Mouse (Mus musculus) cerebellum, adult 8-10 months (tissue): Measurements from ENCODE around the gene Ttc3.
A peak's percentile ranks its signal among the peaks of the same experiment; 100 is the strongest.

ENCODE experiments used
- DNase-seq: peaks from one replicate; pipeline ENCODE4 v3.0.0; 2022

The Ttc3 gene

DNA sequence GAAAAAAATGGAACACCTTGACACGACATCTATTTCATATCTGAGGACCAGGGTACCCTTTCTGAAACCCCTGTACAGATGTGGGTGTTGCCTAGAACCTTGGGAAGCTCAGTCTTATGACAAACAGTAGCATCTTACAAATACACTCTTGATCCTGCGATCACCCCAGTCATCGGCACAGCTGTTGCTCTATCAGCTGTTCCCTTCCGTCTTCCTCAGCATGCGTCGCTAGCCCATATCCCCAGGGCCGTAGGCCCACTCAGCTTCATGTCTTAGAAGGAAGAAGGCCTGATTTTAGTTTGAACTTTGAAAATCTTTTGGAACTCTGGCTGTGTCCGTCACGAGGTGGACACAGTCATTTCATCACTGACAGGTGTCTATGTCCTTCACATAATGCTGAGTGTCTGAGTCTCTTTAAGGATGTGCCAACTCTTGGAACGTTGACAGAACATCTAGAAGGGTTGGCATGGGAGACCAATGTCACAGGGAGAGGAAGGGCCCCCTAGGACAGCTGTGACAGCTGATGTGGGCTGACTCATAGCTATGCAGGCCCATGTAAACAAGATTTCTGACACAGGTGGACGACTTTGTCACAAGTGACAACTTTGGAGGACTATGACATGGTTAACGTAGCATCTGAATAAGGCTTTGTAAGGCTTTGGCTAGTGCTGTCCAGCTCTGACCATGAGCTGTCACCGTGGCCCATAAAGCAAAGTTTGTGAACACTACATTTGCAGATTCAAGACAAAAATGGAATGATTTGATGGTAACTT, 9.7 kb upstream of the Ttc3 start:
- no peak for DNase-seq

DNA sequence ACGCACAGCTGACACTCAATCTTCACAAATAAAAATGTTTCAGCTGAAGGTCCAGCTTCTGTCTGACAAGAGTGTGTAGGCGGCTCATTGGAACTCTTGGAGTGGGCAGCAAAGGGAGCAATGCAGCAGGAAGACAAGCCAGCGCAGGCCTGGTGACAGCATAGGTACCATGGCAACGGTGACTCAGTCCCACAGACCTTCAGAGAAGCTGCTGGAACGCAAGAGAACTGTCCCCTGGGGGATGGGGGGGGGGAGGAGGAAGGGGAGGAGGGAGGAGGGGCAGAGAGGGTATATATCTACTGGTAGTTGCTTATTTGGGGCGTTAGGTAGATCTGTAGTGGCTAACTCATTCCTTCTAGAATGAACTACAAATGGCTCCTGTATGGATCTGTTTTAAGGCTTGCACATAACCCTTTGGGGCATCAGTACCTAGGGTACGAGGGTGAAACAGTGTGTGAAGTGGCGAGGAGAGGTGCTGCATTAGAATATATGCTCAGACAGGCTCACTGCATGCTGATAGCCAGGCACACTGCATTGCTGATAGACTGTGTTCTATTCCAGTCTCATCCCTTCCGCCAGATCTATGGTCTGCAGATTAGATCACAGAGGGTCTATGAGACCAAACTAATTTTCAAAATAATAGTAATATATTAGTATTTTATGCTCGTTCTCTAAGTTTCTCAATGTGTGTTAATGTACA, 8.1 kb upstream of the Ttc3 start:
- peak; percentile 37 for DNase-seq

DNA sequence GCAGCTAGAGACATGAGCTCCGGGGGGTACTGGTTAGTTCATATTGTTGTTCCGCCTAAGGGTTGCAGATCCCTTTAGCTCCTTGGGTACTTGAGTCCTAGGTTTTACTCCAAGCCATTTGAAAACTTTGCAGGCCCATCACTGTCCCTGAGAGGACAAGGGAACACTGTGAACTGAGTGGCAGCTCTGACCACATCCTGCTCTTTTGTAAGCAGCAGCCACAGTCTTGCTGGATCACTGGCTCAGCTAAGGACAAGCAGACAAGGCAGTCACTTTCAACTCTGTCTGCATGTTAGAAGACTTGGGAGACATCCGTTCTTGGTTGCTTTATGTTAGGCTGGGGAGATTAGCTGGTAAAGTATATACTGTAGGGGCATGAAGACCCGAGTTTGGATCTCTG, 6.6 kb upstream of the Ttc3 start:
- no peak for DNase-seq

DNA sequence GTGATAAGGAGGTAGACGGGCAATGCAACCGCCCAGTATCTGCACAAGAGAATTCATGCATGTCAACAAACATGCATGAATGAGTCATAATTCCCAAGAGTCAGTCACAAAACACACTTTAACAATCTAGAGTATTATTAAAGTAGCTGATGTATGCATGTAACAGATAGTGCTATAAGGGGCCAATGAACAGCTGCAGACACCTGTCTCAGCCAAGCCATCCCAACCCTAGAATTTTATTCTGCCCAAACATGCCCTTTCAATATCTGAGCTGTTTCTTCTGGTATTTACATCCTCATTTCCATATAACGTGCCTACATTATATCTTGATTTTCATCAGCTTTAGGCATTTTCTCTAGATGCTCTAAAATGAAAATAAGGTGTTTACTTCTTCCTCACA, 5.0 kb upstream of the Ttc3 start:
- no peak for DNase-seq

DNA sequence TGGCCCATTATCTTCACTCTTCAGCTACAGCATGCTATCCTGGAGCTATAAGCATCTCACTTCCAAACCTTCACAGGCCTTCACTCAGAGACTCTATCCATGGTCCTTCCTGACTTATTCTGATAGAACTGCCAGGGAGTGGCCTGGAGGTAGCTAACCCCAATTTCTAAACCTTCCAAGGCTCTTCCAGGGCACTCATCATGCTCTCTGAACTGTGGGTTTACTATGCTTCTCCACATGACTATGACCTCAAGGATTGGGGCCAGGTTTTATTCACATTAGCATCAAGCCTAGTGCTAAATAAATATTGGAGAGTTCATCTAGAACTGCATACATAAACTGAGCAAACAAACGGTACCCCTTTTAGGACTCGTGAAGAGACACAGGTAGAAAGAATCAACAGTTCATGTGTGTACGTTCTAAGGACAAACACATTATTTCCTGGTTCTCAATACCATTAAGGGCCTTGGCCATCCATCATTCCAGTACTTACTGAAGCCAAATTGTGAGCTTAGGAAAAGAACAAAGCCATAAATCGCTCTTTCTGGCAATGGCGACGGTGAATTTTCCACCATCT, 734 bp upstream of the Ttc3 start:
- no peak for DNase-seq

DNA sequence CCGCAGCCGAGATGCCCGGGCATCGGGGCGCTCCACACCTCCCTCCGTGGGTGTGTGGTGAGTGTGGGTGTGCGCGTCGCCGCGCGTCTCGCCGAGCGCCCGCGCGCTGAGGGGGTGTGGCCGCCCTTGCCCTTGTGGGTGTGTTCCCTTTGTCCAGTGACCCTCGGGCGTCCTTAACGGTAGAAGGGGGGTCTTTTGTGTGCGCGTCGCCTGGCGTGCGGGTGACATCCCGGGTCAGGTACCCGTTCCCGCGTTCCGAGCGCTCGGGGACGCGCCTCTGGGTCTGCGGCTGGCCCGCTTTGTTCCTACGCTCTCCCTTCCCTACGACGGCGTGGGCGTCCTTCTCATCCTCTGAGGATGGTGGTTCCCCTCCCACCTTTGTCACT, 490 bp downstream of the Ttc3 start:
- peak; percentile 75 for DNase-seq

DNA sequence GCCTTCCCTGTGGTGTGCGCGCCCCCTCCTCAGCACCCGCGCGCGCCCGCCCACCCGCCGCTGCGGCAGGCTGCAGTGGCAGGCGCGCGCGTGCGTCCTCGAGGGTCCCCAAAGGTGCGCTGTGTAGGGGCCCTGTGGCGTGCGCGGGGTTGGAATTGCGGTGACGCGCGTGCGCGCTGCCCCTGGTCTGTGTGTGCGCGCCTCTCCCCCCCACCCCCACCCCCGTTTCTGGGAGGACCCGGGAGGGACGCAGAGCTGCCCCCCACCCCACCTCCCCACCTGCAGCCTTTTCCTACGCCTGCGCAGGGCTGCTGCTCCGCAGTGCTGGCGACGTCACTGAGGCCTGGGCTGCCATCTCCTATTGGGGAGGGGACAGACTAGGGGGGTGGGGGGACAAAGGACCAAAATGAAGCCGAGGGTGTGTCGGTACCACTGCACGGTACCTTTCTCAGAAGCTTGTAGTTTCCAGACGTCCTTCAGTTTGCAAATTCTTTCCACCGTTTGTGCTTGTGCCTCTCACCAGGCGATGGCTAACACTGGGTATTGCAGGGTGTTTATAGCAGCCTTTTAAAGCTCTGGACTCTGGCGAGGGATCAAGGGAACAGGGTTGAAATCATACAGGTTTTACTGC, 998 bp downstream of the Ttc3 start, which contains the start of gene Pigp:
Gene Pigp, minus strand, starts transcription at position 542 of the 631 bp plus-strand sequence.
- peak; percentile 54 for DNase-seq

DNA sequence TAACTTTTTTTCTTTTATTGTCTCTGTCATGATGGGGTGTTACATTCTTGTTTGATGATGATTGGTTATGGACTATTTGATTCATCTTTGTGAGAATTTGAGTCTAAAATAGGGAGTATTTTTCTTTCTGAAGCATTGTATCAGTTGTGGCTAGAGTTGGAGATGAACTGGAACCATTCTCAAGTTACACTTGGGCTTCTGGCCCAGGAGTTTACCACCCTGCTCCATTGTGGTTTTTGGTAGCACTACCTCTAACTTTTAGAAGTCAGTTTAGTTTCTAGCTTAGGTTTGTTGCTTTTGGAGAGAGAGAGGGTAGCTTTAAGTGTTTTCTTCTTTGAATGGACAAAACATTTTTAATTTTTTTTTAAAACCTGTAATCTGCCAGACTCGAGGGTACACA, 9.0 kb downstream of the Ttc3 start:
- DNase-seq = no peak

DNA sequence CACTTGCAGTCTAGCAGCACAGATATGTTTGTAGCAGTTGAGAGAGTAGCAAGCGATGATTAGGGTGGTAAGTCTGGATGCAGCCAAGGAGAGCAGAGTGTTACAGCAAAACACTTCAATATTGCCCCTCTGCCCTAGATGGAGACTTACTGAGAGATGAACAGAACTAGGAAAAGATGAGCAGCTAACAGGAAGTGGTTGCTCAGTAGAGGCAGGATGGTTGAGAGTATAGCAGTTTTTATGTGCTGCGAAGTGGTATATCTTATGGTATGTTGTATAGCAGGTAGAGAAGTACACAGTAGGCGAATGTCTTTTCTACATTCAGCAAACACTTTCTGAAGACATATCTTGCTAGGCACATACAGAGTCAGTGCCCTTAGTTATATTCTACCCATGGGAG, 12.9 kb downstream of the Ttc3 start:
- DNase-seq = no peak

DNA sequence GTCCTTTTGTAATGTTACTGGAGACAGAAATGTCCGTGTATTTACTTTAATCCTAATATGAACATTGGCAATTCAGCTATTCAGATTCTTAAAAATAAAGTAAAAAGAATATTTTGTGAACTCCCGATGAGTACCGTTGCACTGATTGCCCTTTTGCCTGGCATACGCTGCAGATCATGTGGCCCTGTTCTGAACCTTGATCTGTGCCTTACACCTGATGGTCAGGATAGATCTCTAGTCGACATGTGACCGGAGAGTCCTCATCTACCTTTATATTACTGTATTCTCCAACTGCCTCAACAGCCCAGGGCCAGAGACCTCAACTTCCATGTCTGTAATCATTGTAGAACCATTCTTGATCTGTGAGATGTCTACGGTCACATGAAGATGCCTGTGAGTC, 17.3 kb downstream of the Ttc3 start:
- DNase-seq = no peak

DNA sequence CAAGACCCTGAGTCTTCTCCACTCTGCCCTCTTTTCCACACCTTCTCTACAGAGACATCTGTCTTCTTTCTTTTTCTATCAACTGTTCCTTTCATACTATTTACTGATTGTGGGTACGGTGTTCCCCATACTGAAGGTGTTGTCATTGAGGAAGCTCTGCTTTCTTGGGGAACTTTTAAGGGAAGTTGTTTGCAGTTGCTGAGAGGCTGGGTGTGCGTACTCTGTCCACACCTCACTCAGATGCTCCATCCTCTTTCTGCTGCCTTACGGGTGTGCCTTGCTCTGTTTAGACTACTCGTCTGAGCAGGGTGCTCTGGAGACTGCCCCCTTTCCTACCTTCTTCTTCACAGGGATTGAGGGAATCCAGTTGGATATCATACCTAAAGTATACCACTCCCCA, 21.9 kb downstream of the Ttc3 start:
- no peak for DNase-seq

DNA sequence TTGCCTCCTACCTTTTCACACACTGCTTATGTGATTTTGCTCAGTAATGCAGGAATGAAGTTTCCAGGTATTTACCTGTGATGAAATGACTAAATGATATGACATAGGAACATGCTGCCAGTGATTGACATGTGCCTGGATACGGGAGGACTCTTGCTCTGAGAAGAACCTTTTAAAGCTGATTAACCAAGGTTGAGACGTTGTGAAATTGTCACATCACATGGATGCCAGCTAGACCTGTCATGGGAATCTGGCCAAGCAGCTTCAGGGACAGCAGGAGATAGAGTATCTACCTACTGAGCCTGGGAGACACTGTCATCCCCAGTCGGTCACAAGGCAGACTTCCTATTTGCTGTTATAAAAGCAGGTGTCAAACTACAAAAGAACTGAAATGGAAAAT, 24.6 kb downstream of the Ttc3 start:
- peak; percentile 38 for DNase-seq

DNA sequence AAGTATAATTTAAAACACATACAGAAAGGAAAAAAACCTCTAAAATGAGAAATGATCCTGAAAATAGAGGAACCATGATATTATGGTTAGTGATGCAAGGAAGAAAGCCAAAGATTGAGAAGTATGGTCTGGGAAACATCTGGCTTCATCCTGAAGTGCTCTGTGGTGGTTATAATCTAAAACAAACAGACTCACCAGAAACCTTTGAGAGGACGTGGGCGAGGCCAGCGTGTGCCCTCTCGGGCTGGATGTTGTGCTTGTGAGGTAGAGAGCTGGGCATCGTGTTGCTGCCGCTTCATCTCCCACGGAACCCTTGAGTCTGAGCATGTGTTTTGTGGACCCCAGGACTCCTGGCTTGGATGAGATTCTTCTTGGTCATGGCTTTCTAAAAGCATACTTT, 26.2 kb downstream of the Ttc3 start:
- no peak for DNase-seq

DNA sequence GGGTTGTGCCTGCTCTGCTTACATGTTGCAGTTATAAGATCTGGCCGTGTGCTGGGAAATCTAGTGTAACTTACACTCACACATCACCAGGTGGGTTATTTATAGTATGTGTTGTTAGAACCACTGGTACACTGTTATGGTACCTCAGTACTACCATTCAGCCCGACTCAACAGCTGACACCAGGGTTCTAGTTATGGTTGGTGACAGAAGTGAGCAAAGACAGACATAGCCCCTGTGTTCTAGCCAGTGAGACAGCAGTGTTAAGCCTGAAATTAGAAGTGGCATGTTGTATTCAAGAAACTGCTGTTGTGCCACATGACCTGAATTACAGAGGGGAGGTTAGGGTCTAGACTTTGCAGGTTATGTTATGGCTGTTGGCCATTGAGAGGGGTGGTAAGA, 28.7 kb downstream of the Ttc3 start:
- DNase-seq = no peak

DNA sequence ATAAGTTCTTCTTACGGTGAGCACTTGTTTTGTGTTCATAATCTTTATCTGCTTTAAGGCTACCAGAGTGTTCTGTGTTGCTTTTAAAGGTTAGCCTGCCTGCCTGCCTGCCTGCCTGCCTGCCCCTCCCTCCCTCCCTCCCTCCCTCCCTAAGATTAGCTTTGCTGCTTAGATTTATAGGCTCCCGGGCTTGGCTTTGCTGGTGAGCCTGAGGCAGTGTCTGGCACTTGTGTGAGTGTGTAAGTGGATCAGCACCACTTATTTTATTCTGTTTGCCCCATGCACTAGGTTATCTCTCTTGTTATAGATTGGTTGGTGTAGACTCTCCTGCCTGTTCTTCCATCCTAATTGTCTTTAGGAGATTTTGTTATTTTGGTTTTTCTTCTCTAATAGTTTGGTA, 31.2 kb downstream of the Ttc3 start:
- DNase-seq = no peak

DNA sequence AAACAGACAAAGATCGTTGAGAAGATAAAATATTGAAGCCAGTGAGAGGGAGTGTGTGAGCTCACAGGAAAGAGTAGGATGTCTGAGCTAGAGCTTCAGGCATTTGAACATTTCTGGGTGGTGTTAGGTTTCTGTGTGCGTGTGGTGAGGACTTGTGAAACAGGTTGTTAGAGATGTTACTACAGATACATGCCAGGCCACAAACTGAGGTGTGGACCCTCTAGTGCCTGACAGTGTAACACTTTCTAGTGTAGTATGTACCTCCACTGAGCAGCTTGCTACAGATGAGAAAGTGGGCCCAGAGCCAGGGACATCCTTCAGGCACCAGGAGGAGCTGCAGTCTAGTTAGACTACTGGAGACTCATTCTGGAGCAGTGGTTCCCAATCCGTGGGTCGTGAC, 31.8 kb downstream of the Ttc3 start:
- DNase-seq = no peak

DNA sequence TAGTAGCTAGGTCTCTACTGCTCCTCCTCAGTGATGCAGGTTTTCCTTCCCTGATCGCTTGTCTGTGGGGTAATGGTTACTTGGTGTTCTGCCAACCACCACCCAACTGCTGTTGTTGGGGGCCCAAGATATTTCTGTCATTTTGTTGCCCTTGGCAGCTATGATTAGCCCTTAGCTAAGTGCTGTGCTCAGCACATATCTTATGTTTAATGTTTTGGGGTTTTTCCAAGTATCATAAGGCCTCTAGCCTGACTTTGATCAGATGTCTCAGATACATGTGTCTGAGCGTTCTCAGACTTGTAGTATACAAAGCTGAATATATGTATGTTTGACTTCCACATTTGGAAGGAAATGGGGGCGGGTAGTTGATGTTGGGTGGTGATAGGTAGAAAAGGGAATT, 40.9 kb downstream of the Ttc3 start:
- no peak for DNase-seq

DNA sequence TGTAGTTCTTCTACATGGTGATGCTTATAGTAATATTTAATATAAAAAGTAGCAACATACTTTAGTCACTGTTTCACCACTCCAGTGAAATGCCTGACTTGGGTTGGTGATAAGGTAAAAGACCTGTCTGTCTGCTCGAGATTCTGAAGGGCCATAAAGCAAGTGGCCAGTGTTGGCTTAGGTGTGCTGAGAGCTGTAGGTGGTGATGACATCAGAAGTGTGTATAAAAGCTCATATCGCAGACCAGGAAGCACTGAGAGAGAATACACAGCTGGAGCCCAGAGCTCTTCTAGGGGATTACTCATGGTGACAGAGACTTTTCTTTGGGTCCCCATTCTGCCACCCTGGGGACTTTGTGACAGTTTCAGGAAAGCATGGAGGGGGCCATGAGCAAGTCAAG, 41.8 kb downstream of the Ttc3 start:
- no peak for DNase-seq

DNA sequence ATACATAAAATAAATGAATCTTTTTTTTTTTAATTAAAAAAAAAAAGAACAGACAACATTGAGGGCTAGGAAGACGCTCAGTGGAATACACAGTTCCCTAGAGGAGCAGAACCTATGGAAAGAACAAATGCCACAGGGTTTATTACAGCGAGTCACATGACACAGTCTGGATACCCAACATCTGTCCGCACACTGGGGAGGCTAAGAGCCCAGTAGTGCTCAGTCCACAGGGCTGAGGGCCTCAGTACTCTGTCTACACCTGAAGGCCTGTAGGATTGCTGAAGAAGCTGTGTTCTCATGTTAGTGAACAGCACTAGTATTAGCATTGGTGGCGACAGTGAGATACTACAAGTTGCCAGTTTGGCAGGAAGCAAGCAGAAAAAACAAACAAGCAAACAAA, 42.3 kb downstream of the Ttc3 start:
- no peak for DNase-seq

DNA sequence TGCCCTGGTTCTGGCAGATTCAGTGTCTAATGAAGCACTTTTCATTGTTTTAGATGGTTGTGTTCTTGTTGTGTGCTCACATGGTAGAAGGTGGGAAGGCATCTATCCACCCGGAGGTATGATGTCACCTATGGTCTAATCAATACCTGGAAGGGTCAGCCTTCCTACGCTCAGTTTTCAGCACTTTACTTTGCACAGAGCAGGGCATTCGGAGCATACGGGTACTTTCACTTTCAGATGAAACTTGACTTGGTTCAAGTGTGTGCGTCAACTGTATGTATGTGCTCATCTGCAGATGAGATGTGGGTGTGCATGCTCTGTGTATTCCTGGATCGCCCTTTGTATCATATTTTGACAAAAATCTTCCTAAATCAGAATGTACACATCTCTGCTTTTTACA, 43.7 kb downstream of the Ttc3 start:
- DNase-seq = no peak

DNA sequence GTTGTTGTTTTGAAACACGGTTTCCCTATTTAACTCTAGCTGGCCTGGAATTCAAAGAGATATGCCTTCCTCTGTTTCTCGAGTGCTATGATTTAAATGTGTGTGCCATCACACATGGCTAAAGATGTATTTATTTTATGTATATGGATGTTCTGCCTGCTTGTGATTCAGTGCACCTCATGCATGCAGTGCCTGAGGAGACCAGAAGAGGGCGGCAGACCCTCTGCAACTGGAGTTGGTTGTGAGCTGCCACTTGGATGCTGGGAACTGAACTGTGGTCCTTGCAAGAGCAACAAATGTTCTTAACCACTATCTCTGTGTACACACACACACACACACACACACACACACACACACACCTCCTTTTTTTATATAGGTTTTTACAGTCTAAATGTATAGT, 50.1 kb downstream of the Ttc3 start:
- DNase-seq = no peak

DNA sequence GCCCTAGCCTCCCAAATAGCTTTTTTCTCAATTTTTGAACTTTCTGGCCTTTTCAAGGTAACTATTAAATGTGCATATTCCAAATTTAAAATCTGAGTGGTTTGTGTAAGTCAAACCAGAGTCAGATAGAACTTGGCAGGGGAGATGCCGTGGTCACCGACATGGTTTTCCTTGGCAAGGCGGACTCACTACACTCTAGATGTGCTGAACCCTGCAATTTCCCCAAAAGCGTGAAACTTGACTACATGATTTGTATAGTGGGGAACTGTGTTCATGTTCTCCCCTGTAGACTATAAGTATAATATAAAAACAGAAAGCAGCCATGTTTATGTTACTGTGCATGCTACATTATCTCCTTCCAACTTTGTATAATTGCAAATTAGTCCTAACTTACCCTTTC, 58.5 kb downstream of the Ttc3 start:
- DNase-seq = no peak

DNA sequence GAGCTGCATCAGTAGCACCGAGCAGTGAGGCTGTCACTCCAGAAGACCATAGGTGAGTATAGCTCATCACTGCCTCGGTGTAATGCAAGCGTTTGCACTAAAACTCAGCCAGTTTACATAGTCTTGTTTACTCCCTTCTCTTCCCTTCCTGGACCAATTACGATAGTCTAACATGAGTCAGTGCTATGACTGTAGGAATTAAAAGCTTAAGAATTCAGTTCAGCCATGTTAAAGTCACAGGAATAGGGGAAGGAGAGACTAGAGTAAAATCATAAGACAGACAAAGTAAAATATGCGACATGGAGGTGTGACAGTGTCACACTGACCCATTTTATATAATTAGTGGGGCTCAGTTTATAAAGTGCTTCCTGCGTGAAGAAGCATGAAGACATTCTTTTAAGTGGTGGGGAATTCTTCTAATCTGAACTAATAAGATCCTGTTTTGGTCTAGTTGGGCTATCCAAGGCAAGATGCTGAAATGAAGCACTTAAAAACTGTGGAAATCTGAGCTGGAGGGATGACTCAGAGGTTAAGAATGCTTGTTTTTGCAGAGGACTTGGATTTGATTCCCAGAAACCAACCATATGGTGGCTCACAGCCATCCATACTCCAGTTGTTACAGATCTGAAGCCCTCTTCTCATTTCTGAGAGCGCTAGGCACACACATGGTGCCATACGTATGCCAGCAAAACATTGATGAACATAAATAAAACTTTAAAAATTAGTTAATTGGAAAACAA, 65.2 kb downstream of the Ttc3 start:
- DNase-seq = no peak
